Mouse (Mus musculus) liver, adult (tissue): ENCODE measurements around the gene Lgi1.

ENCODE experiments used
- GATA4 ChIP-seq: IDR thresholded peaks from 2 replicates; pipeline ENCODE4 v1.6.1; 2014; ENCODE audit warnings: mild to moderate bottlenecking, low read length; ENCODE audit not compliant: insufficient replicate concordance

Gene Lgi1

GRCm38 (mm10) chr19:38359287-38359686 is 95.0 kb downstream of the Lgi1 start:
- no peak for TF ChIP-seq GATA4
